10 mouse cellular contexts compared by ENCODE assay signal in the genomic region with DNA sequence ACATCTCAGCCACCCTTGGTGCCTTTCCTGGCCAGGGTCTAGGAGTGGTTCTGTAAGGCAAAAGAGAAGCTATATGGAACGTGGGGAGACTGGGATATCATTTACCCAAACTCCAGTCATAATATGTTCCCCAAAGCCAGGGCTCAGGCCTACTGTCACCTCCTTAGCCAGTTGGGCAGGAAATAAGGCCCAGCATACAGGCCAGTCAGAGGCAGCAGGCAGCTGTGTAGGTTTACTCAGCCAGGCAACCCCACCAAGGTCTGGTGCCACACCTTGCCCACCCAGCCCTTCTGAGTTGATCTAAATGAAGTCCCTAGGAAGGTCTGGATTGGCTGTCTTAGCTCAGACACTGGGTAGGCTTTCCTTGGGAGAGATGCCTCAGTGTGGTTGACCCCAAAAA. TPM values are rescaled to one million over a fixed set of nuclear protein-coding genes. Genes with fewer than 3 reads are reported as not detected.
DNase-seq lines count a peak whose midpoint lies in the region; ATAC-seq lines count a peak whose summit lies in the region.
"Had no signal": no experiment of that assay in that cellular context is flagged by ENCODE, and none has a peak within 500 bp of the region (broad histone marks: within the 10 kb centered on the region; RNA-seq: fewer than 3 reads in every experiment).

No protein-coding gene starts in this region.

- H3K27me3 ChIP-seq in heart, embryonic 16.5 days (ENCODE audit: control insufficient read depth, insufficient read depth, low read length) = no peaks in the 10 kb centered on the region
- H3K27me3 ChIP-seq in forebrain, embryonic 12.5 days = no peaks in the 10 kb centered on the region
- H3K27me3 ChIP-seq in limb, embryonic 13.5 days = no peaks in the 10 kb centered on the region

- H3K4me1 ChIP-seq in heart, embryonic 16.5 days (ENCODE audit: control insufficient read depth, insufficient read depth, low read length) = peaks cover 60% of the 10 kb centered on the region
- H3K4me1 ChIP-seq in forebrain, embryonic 12.5 days = peaks cover 75% of the 10 kb centered on the region
- H3K4me1 ChIP-seq in limb, embryonic 13.5 days = peaks cover 72% of the 10 kb centered on the region

- no peaks in the 10 kb centered on the region for H3K9me3 ChIP-seq in heart, embryonic 16.5 days (replicated peaks; ENCODE audit: control insufficient read depth, low read length)
- no peaks in the 10 kb centered on the region for H3K9me3 ChIP-seq in forebrain, embryonic 12.5 days
- no peaks in the 10 kb centered on the region for H3K9me3 ChIP-seq in limb, embryonic 13.5 days

- ATAC-seq in heart, embryonic 16.5 days (replicated peaks; ENCODE audit: extremely low read depth, insufficient read depth, low FRiP score) = no peak
- no peak for ATAC-seq in forebrain, embryonic 12.5 days (ENCODE audit: low FRiP score)
- no peak for ATAC-seq in limb, embryonic 13.5 days (ENCODE audit: low FRiP score, low read depth)

- 77% methylated on average over 1 of the region's 1 CpGs for WGBS in heart, embryonic 16.5 days
- WGBS in forebrain, embryonic 12.5 days = 86% methylated on average over 1 of the region's 1 CpGs
- 74% methylated on average over 1 of the region's 1 CpGs for WGBS in limb, embryonic 13.5 days

- no peak overlapping the region for H3K4me2 ChIP-seq in heart, embryonic 16.5 days (ENCODE audit: low read depth, low read length)
- no peak overlapping the region for H3K4me2 ChIP-seq in forebrain, embryonic 12.5 days
- H3K4me2 ChIP-seq in limb, embryonic 13.5 days (replicated peaks) = no peak overlapping the region

- DNase-seq in heart, postnatal 10 days = no peak
- peak; percentile 33 for DNase-seq in CD4-positive helper T cell, adult 2 months (ENCODE audit: low read depth, low spot score)
- no peak for DNase-seq in right cerebral cortex, postnatal 25 days
- DNase-seq in embryo, embryonic 9.5 days (ENCODE audit: extremely low spot score) = no peak
- DNase-seq in cerebellum, postnatal 36 days = no peak
- DNase-seq: gastrocnemius, postnatal 10 days; lung, postnatal 14 days had no signal

- no peak overlapping the region for H3K9ac ChIP-seq in heart, embryonic 16.5 days (ENCODE audit: low read length)
- H3K9ac ChIP-seq in forebrain, embryonic 12.5 days = no peak overlapping the region
- no peak overlapping the region for H3K9ac ChIP-seq in limb, embryonic 13.5 days

- peak overlapping the region; percentile 97 for H3K27ac ChIP-seq in heart, embryonic 16.5 days (ENCODE audit: low read length)
- peak overlapping the region; percentile 65; the same call in 1 of the 2 replicates for H3K27ac ChIP-seq in forebrain, embryonic 12.5 days
- peak overlapping the region; percentile 15; the same call in 1 of the 2 replicates for H3K27ac ChIP-seq in limb, embryonic 13.5 days

- peaks cover 8% of the 10 kb centered on the region for H3K36me3 ChIP-seq in heart, embryonic 16.5 days (ENCODE audit: control insufficient read depth, insufficient read depth)
- peaks cover 1% of the 10 kb centered on the region for H3K36me3 ChIP-seq in forebrain, embryonic 12.5 days (replicated peaks)
- H3K36me3 ChIP-seq in limb, embryonic 13.5 days = peaks cover 18% of the 10 kb centered on the region

- intact Hi-C loops in heart, postnatal 10 days (cut with DNase I) = no loop called here

- no peak overlapping the region for H3K4me3 ChIP-seq in heart, embryonic 16.5 days (ENCODE audit: low read length)
- H3K4me3 ChIP-seq in forebrain, embryonic 12.5 days (replicated peaks) = no peak overlapping the region
- H3K4me3 ChIP-seq in limb, embryonic 13.5 days = no peak overlapping the region

RNA-seq across cellular contexts. Expression of a gene that starts 22.1 kb away (rescaled TPM):
- polyA plus RNA-seq in heart, embryonic 16.5 days (2015; fragmentation: Nextera tagmentation; extraction: Ambion mirVana) = 22.1 and 26.3 TPM in 2 replicates
- 10 to 100 TPM; 35.2 to 41.9 TPM for total RNA-seq in heart, postnatal 10 days (2021)
- 21.2 and 22.7 TPM in 2 replicates for polyA plus RNA-seq in forebrain, embryonic 12.5 days (2016; fragmentation: Nextera tagmentation; extraction: Ambion mirVana)
- polyA plus RNA-seq in limb, embryonic 13.5 days (2015; fragmentation: Nextera tagmentation; extraction: Ambion mirVana) = 19.3 and 20.1 TPM in 2 replicates

RNA-seq across cellular contexts. Expression of a gene that starts 50.2 kb away (rescaled TPM):
- polyA plus RNA-seq in heart, embryonic 16.5 days (2015; fragmentation: Nextera tagmentation; extraction: Ambion mirVana) = 29.0 and 31.9 TPM in 2 replicates
- total RNA-seq in heart, postnatal 10 days (2021) = 100 to 1,000 TPM in 1 of 2 experiments, 10 to 100 TPM in 1; 65.8 to 116 TPM
- polyA plus RNA-seq in forebrain, embryonic 12.5 days (2016; fragmentation: Nextera tagmentation; extraction: Ambion mirVana) = 58.9 and 61.6 TPM in 2 replicates
- 75.9 and 77.0 TPM in 2 replicates for polyA plus RNA-seq in limb, embryonic 13.5 days (2015; fragmentation: Nextera tagmentation; extraction: Ambion mirVana)

Comparison
In these comparisons a context has a peak if more than half of its experiments do, and no peak if none do; other contexts are left out.
1. H3K27ac ChIP-seq: peak in every context shown above with its lines; median percentile 97 in heart, embryonic 16.5 days; 65 in forebrain, embryonic 12.5 days; 15 in limb, embryonic 13.5 days.